14 mouse cellular contexts compared by ENCODE assay signal in the genomic region with DNA sequence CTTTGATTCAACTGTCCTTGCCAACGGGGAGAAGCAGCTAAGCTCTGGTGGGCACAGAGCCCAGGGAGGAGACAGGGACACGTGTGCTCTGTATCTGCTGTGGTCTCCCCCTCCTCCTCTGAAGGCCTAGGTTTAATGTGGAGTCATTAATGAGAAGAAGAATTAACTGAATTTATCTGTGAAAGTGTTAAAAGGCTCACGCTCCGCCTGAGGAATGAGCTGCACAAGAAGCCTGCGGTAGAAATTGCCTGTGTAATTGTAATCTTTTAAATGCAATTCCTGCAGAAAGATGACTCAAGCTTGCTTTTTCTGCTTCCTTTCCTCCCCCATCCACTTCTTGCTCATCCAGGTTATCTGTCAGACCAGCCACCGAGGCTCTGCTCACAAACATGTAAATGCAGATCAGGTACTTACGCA.
A peak's percentile ranks its signal among the peaks of the same experiment; 100 is the strongest.
DNase-seq lines count a peak whose midpoint lies in the region; ATAC-seq and TF ChIP-seq lines count a peak whose summit lies in the region.
"Had no signal": no experiment of that assay in that cellular context is flagged by ENCODE, and none has a peak within 500 bp of the region (broad histone marks: within the 10 kb centered on the region; RNA-seq: fewer than 3 reads in every experiment).

No protein-coding gene starts in this region.

- H3K27ac ChIP-seq in forebrain, embryonic 11.5 days (ENCODE audit: low read depth, low read length), result no peak overlapping the region
- no peak overlapping the region for H3K27ac ChIP-seq in forebrain, embryonic 10.5 days
- H3K27ac ChIP-seq in hindbrain, embryonic 16.5 days (ENCODE audit: low read depth, low read length), result peak overlapping the region; percentile 59
- peak overlapping the region; percentile 96 for H3K27ac ChIP-seq in olfactory bulb, adult 2 months (ENCODE audit: insufficient read depth, low read depth, low read length)
- H3K27ac ChIP-seq: liver, embryonic 14.5 days had no signal

- no peaks in the 10 kb centered on the region for H3K27me3 ChIP-seq in forebrain, embryonic 11.5 days (ENCODE audit: control insufficient read depth, insufficient read depth, low read length)
- 0 out of 2 replicates have a peak, but pooled peaks cover 5% of the 10 kb centered on the region for H3K27me3 ChIP-seq in forebrain, embryonic 10.5 days (ENCODE audit: poor library complexity, severe bottlenecking)
- H3K27me3 ChIP-seq in hindbrain, embryonic 16.5 days (replicated peaks; ENCODE audit: control insufficient read depth, insufficient read depth, low read length), result no peaks in the 10 kb centered on the region

- TF ChIP-seq CTCF in olfactory bulb, adult 2 months (IDR thresholded peaks at IDR 0.05; ENCODE audit: insufficient read depth, low read depth, low read length), result no peak

- TF ChIP-seq POLR2A in olfactory bulb, adult 2 months (IDR thresholded peaks at IDR 0.05; ENCODE audit: insufficient read depth, low read depth, low read length), result no peak

- no peaks in the 10 kb centered on the region for H3K9me3 ChIP-seq in forebrain, embryonic 11.5 days (ENCODE audit: control insufficient read depth, low read length)
- no peaks in the 10 kb centered on the region for H3K9me3 ChIP-seq in forebrain, embryonic 10.5 days
- no peaks in the 10 kb centered on the region for H3K9me3 ChIP-seq in hindbrain, embryonic 16.5 days (ENCODE audit: control insufficient read depth, low read length)
- H3K9me3 ChIP-seq: limb, embryonic 10.5 days had no signal

- DNase-seq in forebrain, embryonic 11.5 days (ENCODE audit: low spot score), result peak; percentile 30
- no peak for DNase-seq in forebrain, embryonic 10.5 days (ENCODE audit: extremely low spot score, low spot score)
- DNase-seq in right cerebral cortex, adult 18-20 months, result peak; percentile 47
- DNase-seq in right cerebral cortex, postnatal 25 days, result no peak
- DNase-seq in urinary bladder, postnatal 14 days (ENCODE audit: low spot score), result no peak
- DNase-seq: cerebellum, postnatal 25 days; layer of hippocampus, adult 9-11 months; thymus, postnatal 36 days had no signal

- no peaks in the 10 kb centered on the region; the same call in 1 of the 2 replicates for H3K36me3 ChIP-seq in forebrain, embryonic 11.5 days (ENCODE audit: control insufficient read depth, insufficient read depth, low read length)
- no peaks in the 10 kb centered on the region for H3K36me3 ChIP-seq in forebrain, embryonic 10.5 days (replicated peaks)
- no peaks in the 10 kb centered on the region for H3K36me3 ChIP-seq in hindbrain, embryonic 16.5 days (ENCODE audit: control insufficient read depth, insufficient read depth, low read length)
- H3K36me3 ChIP-seq: limb, embryonic 10.5 days had no signal

- no peak overlapping the region for H3K4me3 ChIP-seq in forebrain, embryonic 11.5 days (ENCODE audit: low read depth, low read length)
- H3K4me3 ChIP-seq in forebrain, embryonic 10.5 days, result no peak overlapping the region
- no peak overlapping the region for H3K4me3 ChIP-seq in hindbrain, embryonic 16.5 days (ENCODE audit: low read length)
- no peak overlapping the region for H3K4me3 ChIP-seq in olfactory bulb, adult 2 months (ENCODE audit: insufficient read depth, low read depth, low read length)
- H3K4me3 ChIP-seq: limb, embryonic 10.5 days had no signal

- ATAC-seq in forebrain, embryonic 11.5 days (replicated peaks; ENCODE audit: low FRiP score), result no peak
- ATAC-seq in hindbrain, embryonic 16.5 days, result peak; percentile 46
- ATAC-seq in erythroid progenitor cell, adult 5-6 weeks (replicated peaks; ENCODE audit: low FRiP score, poor library complexity, severe bottlenecking), result no peak
- ATAC-seq: inflammation-experienced regulatory T-cells, adult 6 months had no signal

- H3K4me2 ChIP-seq in forebrain, embryonic 11.5 days (ENCODE audit: low read depth, low read length, severe bottlenecking), result no peak overlapping the region
- H3K4me2 ChIP-seq in hindbrain, embryonic 16.5 days (ENCODE audit: low read length), result no peak overlapping the region

- WGBS in forebrain, embryonic 11.5 days, result 81% methylated on average over 7 of the region's 7 CpGs
- 84% methylated on average over 7 of the region's 7 CpGs for WGBS in forebrain, embryonic 10.5 days
- WGBS in hindbrain, embryonic 16.5 days, result 50% methylated on average over 7 of the region's 7 CpGs
- WGBS in olfactory bulb, adult 2 months, result 29% methylated on average over 7 of the region's 7 CpGs

- H3K4me1 ChIP-seq in forebrain, embryonic 11.5 days (replicated peaks; ENCODE audit: control insufficient read depth, insufficient read depth, low read length), result 0 out of 2 replicates have a peak, but pooled peaks cover 2% of the 10 kb centered on the region
- peaks cover 18% of the 10 kb centered on the region for H3K4me1 ChIP-seq in forebrain, embryonic 10.5 days
- H3K4me1 ChIP-seq in hindbrain, embryonic 16.5 days (ENCODE audit: control insufficient read depth, insufficient read depth, low read depth, low read length), result peaks cover 16% of the 10 kb centered on the region
- peaks cover 31% of the 10 kb centered on the region for H3K4me1 ChIP-seq in olfactory bulb, adult 2 months (ENCODE audit: control insufficient read depth, insufficient read depth, low read length)

- H3K9ac ChIP-seq in forebrain, embryonic 11.5 days (ENCODE audit: low read length), result no peak overlapping the region
- no peak overlapping the region; the same call in 1 of the 2 replicates for H3K9ac ChIP-seq in hindbrain, embryonic 16.5 days (ENCODE audit: low read depth, low read length)
- H3K9ac ChIP-seq: liver, embryonic 14.5 days had no signal

Comparison
In these comparisons a context has a peak if more than half of its experiments do, and no peak if none do; other contexts are left out.
1. DNase-seq: peak in forebrain, embryonic 11.5 days (single experiment) and right cerebral cortex, adult 18-20 months (single experiment); none in forebrain, embryonic 10.5 days (single experiment), right cerebral cortex, postnatal 25 days (single experiment) and urinary bladder, postnatal 14 days (single experiment).
2. H3K27ac ChIP-seq: peak in hindbrain, embryonic 16.5 days (single experiment) and olfactory bulb, adult 2 months (single experiment); none in forebrain, embryonic 11.5 days (single experiment) and forebrain, embryonic 10.5 days (single experiment).